Mouse (Mus musculus) hindbrain, embryonic 11.5 days (tissue): Measurements from ENCODE around the gene Sebox. TPM values are rescaled to one million over a fixed set of nuclear protein-coding genes. Genes with fewer than 3 reads are reported as not detected.
A peak's percentile ranks its signal among the peaks of the same experiment; 100 is the strongest.

ENCODE experiments used
- ATAC-seq: fragments of 200-750 bp; cut with Nextera tagmentation; 2 replicates; pipeline ENCODE4 v1.8.0; 2017; ENCODE audit warnings: mild to moderate bottlenecking, moderate TSS enrichment, moderate library complexity; ENCODE audit not compliant: low FRiP score
- DNase-seq: peaks from one replicate; pipeline ENCODE4 v3.0.0-alpha.2; 2015; ENCODE audit warnings: low spot score
- H3K27ac ChIP-seq: fragments of 300-500 bp; sonication (generic); 2 replicates; pipeline ENCODE4 v1.5.1; 2014; ENCODE audit warnings: mild to moderate bottlenecking, low read depth, low read length
- H3K27me3 ChIP-seq: fragments of 300-500 bp; sonication (generic); 2 replicates; pipeline ENCODE4 v1.6.1; 2014; ENCODE audit warnings: mild to moderate bottlenecking, low read length, moderate library complexity, mixed read lengths; ENCODE audit not compliant: control insufficient read depth, insufficient read depth
- H3K36me3 ChIP-seq: fragments of 300-500 bp; sonication (generic); 2 replicates; pipeline ENCODE4 v1.6.1; 2014; ENCODE audit warnings: mild to moderate bottlenecking, low read length, moderate library complexity, mixed read lengths; ENCODE audit not compliant: control insufficient read depth, insufficient read depth
- H3K4me1 ChIP-seq: fragments of 300-500 bp; sonication (generic); replicated peaks from 2 replicates; pipeline ENCODE4 v1.6.1; 2014; ENCODE audit warnings: low read length, mixed read lengths; ENCODE audit not compliant: control insufficient read depth, insufficient read depth
- H3K4me2 ChIP-seq: fragments of 300-500 bp; sonication (generic); replicated peaks from 2 replicates; pipeline ENCODE4 v1.6.1; 2014; ENCODE audit warnings: mild to moderate bottlenecking, low read depth, low read length
- H3K4me3 ChIP-seq: fragments of 300-500 bp; sonication (generic); 2 replicates; pipeline ENCODE4 v1.5.1; 2014; ENCODE audit warnings: low read depth, low read length
- H3K9ac ChIP-seq: fragments of 300-500 bp; sonication (generic); 2 replicates; pipeline ENCODE4 v1.6.1; 2014; ENCODE audit warnings: low read depth, low read length
- H3K9me3 ChIP-seq: fragments of 300-500 bp; sonication (generic); 2 replicates; pipeline ENCODE4 v1.6.1; 2016; ENCODE audit warnings: low read length; ENCODE audit not compliant: control insufficient read depth
- WGBS: fragments of 180-500 bp; shearing (Covaris S2); extraction: QIAGEN DNeasy Blood & Tissue Kit; methylation state at CpG from one replicate; pipeline ENCODE4 v1.1.7; 2014; 5-methylcytosine and 5-hydroxymethylcytosine counted together
- polyA plus RNA-seq: library from polyadenylated mRNA; unstranded; fragments of >200 nt; fragmentation: Nextera tagmentation; extraction: Ambion mirVana; gene quantifications from 2 replicates; pipeline ENCODE4 v1.2.1, GENCODE M21; 2014

The Sebox gene
- polyA plus RNA-seq, 1 experiment from 2014 or later: not detected

- Histone ChIP-seq H3K9me3 (no peaks in the 10 kb centered on the region), H3K27ac (peak within 1 kb of the TSS; percentile 60), H3K27me3 (no peaks in the 10 kb centered on the region), H3K36me3 (no peaks in the 10 kb centered on the region), H3K9ac (peak within 1 kb of the TSS; percentile 68), H3K4me3 (peak within 1 kb of the TSS; percentile 66), H3K4me2 (peak within 1 kb of the TSS; percentile 82), H3K4me1 (no peaks in the 10 kb centered on the region; the same call in 1 of the 2 replicates)
- peak; percentile 100 for ATAC-seq
- WGBS: under 1% methylated on average over 60 of the region's 60 CpGs
- DNase-seq: peak; percentile 95
Observed at GRCm38 (mm10) chr11:78550168-78551058, 47.2 kb downstream of the Sebox start, which contains the start of gene Tmem97. Tmem97 (minus strand) TSS chr11:78550777.

- H3K4me3 ChIP-seq: peak overlapping the region; percentile 66
- H3K4me1 ChIP-seq: no peaks in the 10 kb centered on the region; the same call in 1 of the 2 replicates
- H3K4me2 ChIP-seq: peak overlapping the region; percentile 82
- no peaks in the 10 kb centered on the region for H3K27me3 ChIP-seq
- ATAC-seq: peak; percentile 58
- WGBS: 35% methylated on average over 6 of the region's 6 CpGs
- DNase-seq: no peak
- H3K36me3 ChIP-seq: no peaks in the 10 kb centered on the region
- no peaks in the 10 kb centered on the region for H3K9me3 ChIP-seq
- H3K27ac ChIP-seq: peak overlapping the region; percentile 51; the same call in 1 of the 2 replicates
- peak overlapping the region; percentile 60 for H3K9ac ChIP-seq
Observed at GRCm38 (mm10) chr11:78551059-78551398, 47.8 kb downstream of the Sebox start.

Other genes with a start within 250 kb of the Sebox start
- gene 2610507B11Rik, start 241.7 kb upstream of the Sebox start, polyA plus RNA-seq: 65.4 and 94.5 TPM in 2 replicates
- 0.11 and 0.20 TPM in 2 replicates for gene BC030499, start 212.6 kb upstream of the Sebox start, polyA plus RNA-seq
- 48.3 and 52.2 TPM in 2 replicates for gene Spag5, start 201.9 kb upstream of the Sebox start, polyA plus RNA-seq
- gene Aldoc, start 180.5 kb upstream of the Sebox start, polyA plus RNA-seq: 2.7 and 3.3 TPM in 2 replicates
- gene Pigs, start 175.0 kb upstream of the Sebox start, polyA plus RNA-seq: 49.4 and 54.2 TPM in 2 replicates
- 66.2 and 73.1 TPM in 2 replicates for gene Unc119, start 160.0 kb upstream of the Sebox start, polyA plus RNA-seq
- gene Foxn1, start 116.9 kb upstream of the Sebox start, polyA plus RNA-seq: 0.05 TPM in 1 of 2 replicates, not detected in the other
- gene Slc13a2, start 81.2 kb upstream of the Sebox start, polyA plus RNA-seq: not detected in 2 replicates
- 14.5 and 15.9 TPM in 2 replicates for gene Slc46a1, start 37.8 kb upstream of the Sebox start, polyA plus RNA-seq
- 16.3 and 17.5 TPM in 2 replicates for gene Sarm1, start 5.7 kb upstream of the Sebox start, polyA plus RNA-seq
- gene Vtn, start 4.4 kb upstream of the Sebox start, polyA plus RNA-seq: 95.4 and 129 TPM in 2 replicates
- gene Tmem199, start 8.7 kb downstream of the Sebox start, polyA plus RNA-seq: 91.3 and 95.8 TPM in 2 replicates
- 131 and 144 TPM in 2 replicates for gene Poldip2, start 8.7 kb downstream of the Sebox start, polyA plus RNA-seq
- 63.3 and 66.5 TPM in 2 replicates for gene Tnfaip1, start 32.9 kb downstream of the Sebox start, polyA plus RNA-seq
- 107 and 111 TPM in 2 replicates for gene Ift20, start 32.9 kb downstream of the Sebox start, polyA plus RNA-seq
- gene Tmem97, start 47.3 kb downstream of the Sebox start, polyA plus RNA-seq: 72.0 and 73.8 TPM in 2 replicates
- 27.5 and 34.4 TPM in 2 replicates for gene Nlk, start 193.9 kb downstream of the Sebox start, polyA plus RNA-seq
- gene Ccnq, start 248.3 kb downstream of the Sebox start, polyA plus RNA-seq: 32.3 and 33.2 TPM in 2 replicates